Comparison of ENCODE assay signal across 21 mouse cellular contexts in the genomic region with DNA sequence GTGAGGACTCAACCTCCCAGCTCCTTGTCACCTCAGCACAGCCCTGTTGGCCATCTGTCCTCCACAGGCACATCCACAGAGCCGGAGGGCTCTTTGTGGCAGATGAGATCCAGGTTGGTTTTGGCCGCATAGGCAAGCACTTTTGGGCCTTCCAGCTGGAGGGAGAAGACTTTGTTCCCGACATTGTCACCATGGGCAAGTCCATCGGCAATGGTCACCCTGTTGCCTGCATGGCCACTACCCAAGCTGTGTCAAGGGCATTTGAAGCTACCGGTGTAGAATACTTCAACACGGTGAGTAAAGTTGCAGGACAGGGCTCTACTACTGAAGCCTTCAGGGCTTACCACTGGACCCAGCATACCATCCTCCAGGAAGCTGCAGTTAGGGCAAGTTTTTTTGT. TPM values are rescaled to one million over a fixed set of nuclear protein-coding genes. Genes with fewer than 3 reads are reported as not detected.
DNase-seq lines count a peak whose midpoint lies in the region; ATAC-seq and TF ChIP-seq lines count a peak whose summit lies in the region.
"Had no signal": no experiment of that assay in that cellular context is flagged by ENCODE, and none has a peak within 500 bp of the region (broad histone marks: within the 10 kb centered on the region; RNA-seq: fewer than 3 reads in every experiment).

No protein-coding gene starts in this region.

- no peak for TF ChIP-seq CTCF in hindbrain, postnatal 0 days (IDR thresholded peaks at IDR 0.05; ENCODE audit: low read depth)

- no peak overlapping the region for H3K4me2 ChIP-seq in forebrain, embryonic 12.5 days
- H3K4me2 ChIP-seq in hindbrain, embryonic 13.5 days = no peak overlapping the region
- H3K4me2 ChIP-seq in hindbrain, postnatal 0 days (ENCODE audit: low read depth, low read length) = no peak overlapping the region
- H3K4me2 ChIP-seq in neural tube, embryonic 13.5 days = no peak overlapping the region
- no peak overlapping the region for H3K4me2 ChIP-seq in neural tube, embryonic 15.5 days
- H3K4me2 ChIP-seq: forebrain, embryonic 15.5 days; heart, embryonic 13.5 days; hindbrain, embryonic 15.5 days had no signal

- H3K27ac ChIP-seq in forebrain, embryonic 12.5 days = no peak overlapping the region
- H3K27ac ChIP-seq in forebrain, embryonic 10.5 days = no peak overlapping the region
- H3K27ac ChIP-seq in hindbrain, embryonic 13.5 days = peak overlapping the region; percentile 5; the same call in 1 of the 2 replicates
- H3K27ac ChIP-seq in hindbrain, postnatal 0 days = no peak overlapping the region
- no peak overlapping the region for H3K27ac ChIP-seq in neural tube, embryonic 13.5 days (replicated peaks)
- no peak overlapping the region for H3K27ac ChIP-seq in neural tube, embryonic 15.5 days (replicated peaks)
- H3K27ac ChIP-seq: forebrain, embryonic 15.5 days; heart, embryonic 13.5 days; hindbrain, embryonic 15.5 days had no signal

- H3K36me3 ChIP-seq in forebrain, embryonic 12.5 days (replicated peaks) = peaks cover 99% of the 10 kb centered on the region
- H3K36me3 ChIP-seq in forebrain, embryonic 10.5 days (replicated peaks) = peaks cover 100% of the 10 kb centered on the region
- peaks cover 97% of the 10 kb centered on the region for H3K36me3 ChIP-seq in hindbrain, embryonic 13.5 days
- peaks cover 66% of the 10 kb centered on the region for H3K36me3 ChIP-seq in hindbrain, postnatal 0 days (ENCODE audit: insufficient read depth, low read length)
- peaks cover 97% of the 10 kb centered on the region for H3K36me3 ChIP-seq in neural tube, embryonic 13.5 days
- H3K36me3 ChIP-seq in neural tube, embryonic 15.5 days = peaks cover 90% of the 10 kb centered on the region

- 91% methylated on average over 6 of the region's 6 CpGs for whole genome bisulfite sequencing in forebrain, embryonic 12.5 days
- 95% methylated on average over 6 of the region's 6 CpGs for WGBS in forebrain, embryonic 10.5 days
- WGBS in hindbrain, embryonic 13.5 days = 93% methylated on average over 6 of the region's 6 CpGs
- WGBS in hindbrain, postnatal 0 days = 90% methylated on average over 6 of the region's 6 CpGs
- WGBS in neural tube, embryonic 13.5 days = 95% methylated on average over 6 of the region's 6 CpGs
- 93% methylated on average over 6 of the region's 6 CpGs for WGBS in neural tube, embryonic 15.5 days

- H3K9ac ChIP-seq in forebrain, embryonic 12.5 days = no peak overlapping the region
- H3K9ac ChIP-seq in hindbrain, embryonic 13.5 days = no peak overlapping the region
- no peak overlapping the region for H3K9ac ChIP-seq in hindbrain, postnatal 0 days (replicated peaks; ENCODE audit: low read length)
- no peak overlapping the region for H3K9ac ChIP-seq in neural tube, embryonic 13.5 days
- H3K9ac ChIP-seq in neural tube, embryonic 15.5 days (replicated peaks) = no peak overlapping the region
- H3K9ac ChIP-seq: forebrain, embryonic 15.5 days; heart, embryonic 13.5 days; hindbrain, embryonic 15.5 days had no signal

- no peaks in the 10 kb centered on the region for H3K9me3 ChIP-seq in forebrain, embryonic 12.5 days
- H3K9me3 ChIP-seq in forebrain, embryonic 10.5 days = no peaks in the 10 kb centered on the region
- H3K9me3 ChIP-seq in hindbrain, embryonic 13.5 days = no peaks in the 10 kb centered on the region
- no peaks in the 10 kb centered on the region for H3K9me3 ChIP-seq in hindbrain, postnatal 0 days (ENCODE audit: low read length)
- H3K9me3 ChIP-seq in neural tube, embryonic 13.5 days = no peaks in the 10 kb centered on the region
- no peaks in the 10 kb centered on the region for H3K9me3 ChIP-seq in neural tube, embryonic 15.5 days (replicated peaks)
- H3K9me3 ChIP-seq: forebrain, embryonic 15.5 days; G1E; heart, embryonic 13.5 days; hindbrain, embryonic 15.5 days had no signal

- DNase-seq in forebrain, embryonic 10.5 days (ENCODE audit: extremely low spot score, low spot score) = no peak
- no peak for DNase-seq in hindbrain, postnatal 0 days (ENCODE audit: low spot score)
- no peak for DNase-seq in adrenal gland, adult 2 months
- DNase-seq in thymus, postnatal 10 days (ENCODE audit: low spot score in 2 of 2) = no peak
- DNase-seq: adrenal gland, adult 8-10 months; adrenal gland, postnatal 25 days; cerebellum, adult 11-12 months; cerebellum, adult 8-10 months; cerebellum, postnatal 14 days; gastrocnemius, postnatal 25 days; heart, postnatal 14 days; heart, postnatal 4 days had no signal

- peaks cover 4% of the 10 kb centered on the region; the same call in 1 of the 2 replicates for H3K4me1 ChIP-seq in forebrain, embryonic 12.5 days
- H3K4me1 ChIP-seq in forebrain, embryonic 10.5 days = no peaks in the 10 kb centered on the region
- peaks cover 4% of the 10 kb centered on the region for H3K4me1 ChIP-seq in hindbrain, embryonic 13.5 days (replicated peaks)
- H3K4me1 ChIP-seq in hindbrain, postnatal 0 days (ENCODE audit: insufficient read depth, low read length) = no peaks in the 10 kb centered on the region
- no peaks in the 10 kb centered on the region for H3K4me1 ChIP-seq in neural tube, embryonic 13.5 days (replicated peaks)
- no peaks in the 10 kb centered on the region for H3K4me1 ChIP-seq in neural tube, embryonic 15.5 days
- H3K4me1 ChIP-seq: forebrain, embryonic 15.5 days; hindbrain, embryonic 15.5 days had no signal

- ATAC-seq in forebrain, embryonic 12.5 days (ENCODE audit: low FRiP score) = 0 out of 2 replicates have a peak, but pooled peaks have one; percentile 17
- ATAC-seq in hindbrain, embryonic 13.5 days (ENCODE audit: low FRiP score) = no peak
- ATAC-seq in hindbrain, postnatal 0 days = no peak
- ATAC-seq in neural tube, embryonic 13.5 days (ENCODE audit: low read depth) = 0 out of 2 replicates have a peak, but pooled peaks have one; percentile 4
- ATAC-seq in neural tube, embryonic 15.5 days (ENCODE audit: low FRiP score) = no peak
- ATAC-seq: forebrain, embryonic 15.5 days; intestine, embryonic 16.5 days had no signal

- H3K4me3 ChIP-seq in forebrain, embryonic 12.5 days (replicated peaks) = no peak overlapping the region
- no peak overlapping the region for H3K4me3 ChIP-seq in forebrain, embryonic 10.5 days
- H3K4me3 ChIP-seq in hindbrain, embryonic 13.5 days = no peak overlapping the region
- H3K4me3 ChIP-seq in hindbrain, postnatal 0 days (ENCODE audit: low read length) = no peak overlapping the region
- no peak overlapping the region for H3K4me3 ChIP-seq in neural tube, embryonic 13.5 days
- no peak overlapping the region for H3K4me3 ChIP-seq in neural tube, embryonic 15.5 days (replicated peaks)
- H3K4me3 ChIP-seq: forebrain, embryonic 15.5 days; heart, embryonic 13.5 days; hindbrain, embryonic 15.5 days had no signal

- H3K27me3 ChIP-seq in forebrain, embryonic 12.5 days = no peaks in the 10 kb centered on the region
- H3K27me3 ChIP-seq in forebrain, embryonic 10.5 days (ENCODE audit: poor library complexity, severe bottlenecking) = no peaks in the 10 kb centered on the region
- no peaks in the 10 kb centered on the region for H3K27me3 ChIP-seq in hindbrain, embryonic 13.5 days
- H3K27me3 ChIP-seq in hindbrain, postnatal 0 days (ENCODE audit: insufficient read depth, low read length) = no peaks in the 10 kb centered on the region
- no peaks in the 10 kb centered on the region for H3K27me3 ChIP-seq in neural tube, embryonic 13.5 days
- no peaks in the 10 kb centered on the region for H3K27me3 ChIP-seq in neural tube, embryonic 15.5 days (replicated peaks)
- H3K27me3 ChIP-seq: forebrain, embryonic 15.5 days; heart, embryonic 13.5 days; hindbrain, embryonic 15.5 days had no signal

RNA-seq across cellular contexts. Expression of gene Phykpl, which starts 9.3 kb away (rescaled TPM):
- polyA plus RNA-seq in forebrain, embryonic 12.5 days (2016; fragmentation: Nextera tagmentation; extraction: Ambion mirVana) = 15.1 and 16.4 TPM in 2 replicates
- 15.9 and 16.3 TPM in 2 replicates for polyA plus RNA-seq in forebrain, embryonic 10.5 days (2016; fragmentation: Nextera tagmentation; extraction: Ambion mirVana)
- 10.5 and 11.0 TPM in 2 replicates for polyA plus RNA-seq in hindbrain, embryonic 13.5 days (2015; fragmentation: Nextera tagmentation; extraction: Ambion mirVana)
- 3.8 and 5.3 TPM in 2 replicates for total RNA-seq in hindbrain, postnatal 0 days (2014; rRNA removed)
- polyA plus RNA-seq in hindbrain, postnatal 0 days (2015; fragmentation: Nextera tagmentation; extraction: Ambion mirVana) = 7.9 and 8.6 TPM in 2 replicates
- polyA plus RNA-seq in neural tube, embryonic 13.5 days (2015; fragmentation: Nextera tagmentation; extraction: Ambion mirVana) = 9.9 and 10.2 TPM in 2 replicates
- polyA plus RNA-seq in neural tube, embryonic 15.5 days (2015; fragmentation: Nextera tagmentation; extraction: Ambion mirVana) = 8.1 and 10.9 TPM in 2 replicates
- 10 to 100 TPM; 21.7 to 23.3 TPM for total RNA-seq in adrenal gland, adult 2 months (2021)
- 29.2 and 35.1 TPM in 2 replicates for polyA plus RNA-seq in adrenal gland, adult 2 months (2012; rRNA removed)

RNA-seq across cellular contexts. Expression of gene Hnrnpab, which starts 12.8 kb away (rescaled TPM):
- 853 and 874 TPM in 2 replicates for polyA plus RNA-seq in forebrain, embryonic 12.5 days (2016; fragmentation: Nextera tagmentation; extraction: Ambion mirVana)
- polyA plus RNA-seq in forebrain, embryonic 10.5 days (2016; fragmentation: Nextera tagmentation; extraction: Ambion mirVana) = 597 and 634 TPM in 2 replicates
- 400 and 427 TPM in 2 replicates for polyA plus RNA-seq in hindbrain, embryonic 13.5 days (2015; fragmentation: Nextera tagmentation; extraction: Ambion mirVana)
- total RNA-seq in hindbrain, postnatal 0 days (2014; rRNA removed) = 212 and 258 TPM in 2 replicates
- polyA plus RNA-seq in hindbrain, postnatal 0 days (2015; fragmentation: Nextera tagmentation; extraction: Ambion mirVana) = 229 and 231 TPM in 2 replicates
- 421 and 434 TPM in 2 replicates for polyA plus RNA-seq in neural tube, embryonic 13.5 days (2015; fragmentation: Nextera tagmentation; extraction: Ambion mirVana)
- polyA plus RNA-seq in neural tube, embryonic 15.5 days (2015; fragmentation: Nextera tagmentation; extraction: Ambion mirVana) = 241 and 285 TPM in 2 replicates
- 100 to 1,000 TPM; 266 to 294 TPM for total RNA-seq in adrenal gland, adult 2 months (2021)
- 234 and 286 TPM in 2 replicates for polyA plus RNA-seq in adrenal gland, adult 2 months (2012; rRNA removed)

RNA-seq across cellular contexts. Expression of gene Nhp2, which starts 25.7 kb away (rescaled TPM):
- 126 and 131 TPM in 2 replicates for polyA plus RNA-seq in forebrain, embryonic 12.5 days (2016; fragmentation: Nextera tagmentation; extraction: Ambion mirVana)
- 273 and 279 TPM in 2 replicates for polyA plus RNA-seq in forebrain, embryonic 10.5 days (2016; fragmentation: Nextera tagmentation; extraction: Ambion mirVana)
- polyA plus RNA-seq in hindbrain, embryonic 13.5 days (2015; fragmentation: Nextera tagmentation; extraction: Ambion mirVana) = 99.6 and 108 TPM in 2 replicates
- 43.9 and 60.8 TPM in 2 replicates for total RNA-seq in hindbrain, postnatal 0 days (2014; rRNA removed)
- 105 and 109 TPM in 2 replicates for polyA plus RNA-seq in hindbrain, postnatal 0 days (2015; fragmentation: Nextera tagmentation; extraction: Ambion mirVana)
- polyA plus RNA-seq in neural tube, embryonic 13.5 days (2015; fragmentation: Nextera tagmentation; extraction: Ambion mirVana) = 96.4 and 106 TPM in 2 replicates
- polyA plus RNA-seq in neural tube, embryonic 15.5 days (2015; fragmentation: Nextera tagmentation; extraction: Ambion mirVana) = 96.3 and 117 TPM in 2 replicates
- total RNA-seq in adrenal gland, adult 2 months (2021) = 10 to 100 TPM; 76.3 to 79.4 TPM
- 41.8 and 48.3 TPM in 2 replicates for polyA plus RNA-seq in adrenal gland, adult 2 months (2012; rRNA removed)

RNA-seq across cellular contexts. Expression of gene Rmnd5b, which starts 41.8 kb away (rescaled TPM):
- 43.4 and 44.7 TPM in 2 replicates for polyA plus RNA-seq in forebrain, embryonic 12.5 days (2016; fragmentation: Nextera tagmentation; extraction: Ambion mirVana)
- 37.2 and 39.1 TPM in 2 replicates for polyA plus RNA-seq in forebrain, embryonic 10.5 days (2016; fragmentation: Nextera tagmentation; extraction: Ambion mirVana)
- 74.8 and 77.7 TPM in 2 replicates for polyA plus RNA-seq in hindbrain, embryonic 13.5 days (2015; fragmentation: Nextera tagmentation; extraction: Ambion mirVana)
- total RNA-seq in hindbrain, postnatal 0 days (2014; rRNA removed) = 81.3 and 99.9 TPM in 2 replicates
- polyA plus RNA-seq in hindbrain, postnatal 0 days (2015; fragmentation: Nextera tagmentation; extraction: Ambion mirVana) = 60.9 and 63.8 TPM in 2 replicates
- polyA plus RNA-seq in neural tube, embryonic 13.5 days (2015; fragmentation: Nextera tagmentation; extraction: Ambion mirVana) = 71.8 and 74.5 TPM in 2 replicates
- 79.1 and 79.8 TPM in 2 replicates for polyA plus RNA-seq in neural tube, embryonic 15.5 days (2015; fragmentation: Nextera tagmentation; extraction: Ambion mirVana)
- total RNA-seq in adrenal gland, adult 2 months (2021) = 10 to 100 TPM; 44.0 to 61.9 TPM
- polyA plus RNA-seq in adrenal gland, adult 2 months (2012; rRNA removed) = 201 and 250 TPM in 2 replicates

RNA-seq across cellular contexts. Expression of gene N4bp3, which starts 56.8 kb away (rescaled TPM):
- polyA plus RNA-seq in forebrain, embryonic 12.5 days (2016; fragmentation: Nextera tagmentation; extraction: Ambion mirVana) = 9.5 and 10.5 TPM in 2 replicates
- 19.4 and 21.1 TPM in 2 replicates for polyA plus RNA-seq in forebrain, embryonic 10.5 days (2016; fragmentation: Nextera tagmentation; extraction: Ambion mirVana)
- 12.9 and 14.1 TPM in 2 replicates for polyA plus RNA-seq in hindbrain, embryonic 13.5 days (2015; fragmentation: Nextera tagmentation; extraction: Ambion mirVana)
- 48.0 and 55.6 TPM in 2 replicates for total RNA-seq in hindbrain, postnatal 0 days (2014; rRNA removed)
- 29.0 and 30.3 TPM in 2 replicates for polyA plus RNA-seq in hindbrain, postnatal 0 days (2015; fragmentation: Nextera tagmentation; extraction: Ambion mirVana)
- 14.1 and 15.2 TPM in 2 replicates for polyA plus RNA-seq in neural tube, embryonic 13.5 days (2015; fragmentation: Nextera tagmentation; extraction: Ambion mirVana)
- polyA plus RNA-seq in neural tube, embryonic 15.5 days (2015; fragmentation: Nextera tagmentation; extraction: Ambion mirVana) = 30.0 and 31.9 TPM in 2 replicates
- 1 to 10 TPM; 5.3 to 9.3 TPM for total RNA-seq in adrenal gland, adult 2 months (2021)
- 10.5 and 15.1 TPM in 2 replicates for polyA plus RNA-seq in adrenal gland, adult 2 months (2012; rRNA removed)

Comparison
In these comparisons a context has a peak if more than half of its experiments do, and no peak if none do; other contexts are left out.
1. ATAC-seq: peak in forebrain, embryonic 12.5 days (single experiment) and neural tube, embryonic 13.5 days (single experiment); none in hindbrain, embryonic 13.5 days (single experiment), hindbrain, postnatal 0 days (single experiment) and neural tube, embryonic 15.5 days (single experiment).